Mouse (Mus musculus) G1E (cell line): Measurements from ENCODE around the gene Plk5. TPM values are rescaled to one million over a fixed set of nuclear protein-coding genes. Genes with fewer than 3 reads are reported as not detected.

ENCODE experiments used
- ATAC-seq: 2 replicates; pipeline ENCODE4 v1.8.0; 2016; ENCODE audit warnings: mild to moderate bottlenecking; ENCODE audit not compliant: insufficient number of reproducible peaks, poor library complexity, low FRiP score, severe bottlenecking; ENCODE audit errors: extremely low read depth
- DNase-seq: peaks from one replicate; pipeline ENCODE4 v3.0.0; 2012; ENCODE audit warnings: low spot score
- H3K27me3 ChIP-seq: 2 replicates; pipeline ENCODE4 v1.6.1; 2012; ENCODE audit warnings: mild to moderate bottlenecking, low read length, inconsistent platforms; ENCODE audit not compliant: insufficient read depth
- H3K36me3 ChIP-seq: replicated peaks from 2 replicates; pipeline ENCODE3; 2012; ENCODE audit warnings: mild to moderate bottlenecking, inconsistent platforms
- H3K4me1 ChIP-seq: 2 replicates; pipeline ENCODE4 v1.6.1; 2012; ENCODE audit warnings: low read depth, low read length, inconsistent platforms, mixed read lengths; ENCODE audit not compliant: insufficient read depth
- H3K4me3 ChIP-seq: 2 replicates; pipeline ENCODE4 v1.5.1; 2012; ENCODE audit warnings: low read depth, mild to moderate bottlenecking, inconsistent platforms, low read length, moderate library complexity, mixed read lengths
- H3K9me3 ChIP-seq: replicated peaks from 2 replicates; pipeline ENCODE4 v1.6.1; 2012; ENCODE audit warnings: inconsistent platforms
- CTCF ChIP-seq: IDR thresholded peaks from 2 replicates; pipeline ENCODE4 v1.5.1; 2012; ENCODE audit warnings: low read depth, low read length, inconsistent platforms, mixed read lengths
- GATA1 ChIP-seq: IDR thresholded peaks from 2 replicates; pipeline ENCODE4 v1.6.1; 2012; ENCODE audit warnings: borderline replicate concordance, low read length, inconsistent platforms, mixed read lengths
- GATA2 ChIP-seq: IDR thresholded peaks from 2 replicates; pipeline ENCODE4 v1.6.1; 2012; ENCODE audit warnings: low read depth, low read length, inconsistent platforms, borderline replicate concordance
- POLR2AphosphoS5 ChIP-seq: IDR thresholded peaks from 2 replicates; pipeline ENCODE4 v1.6.1; 2012; ENCODE audit warnings: low read depth, low read length, inconsistent platforms; ENCODE audit not compliant: insufficient replicate concordance
- TAL1 ChIP-seq: conservative IDR thresholded peaks from 2 replicates; pipeline ENCODE4 v1.6.1; 2012; ENCODE audit warnings: low read depth, low read length, inconsistent platforms, mixed read lengths
- polyA plus RNA-seq: library from polyadenylated mRNA; stranded (reverse); fragments of >175 nt; gene quantifications from 2 replicates; pipeline ENCODE4 v1.2.3, GENCODE M21; 2012
- total RNA-seq, 2 experiments: library from RNA; stranded (forward) in 1 of 2; stranded (reverse) in 1 of 2; fragments of 200-1000 nt in 1 of 2; fragments of >200 nt in 1 of 2; fragmentation: Nextera tagmentation in 1 of 2; gene quantifications; 2 replicates each; pipeline ENCODE4 v1.2.3; 2014 to 2017

Plk5 gene
- total and polyA plus RNA-seq, 3 experiments = not detected

GRCm38 (mm10) chr10:80377716-80378115 lies 21.5 kb downstream of the Plk5 start:
- no peak for DNase-seq
- TF ChIP-seq GATA1 = no peak
- peak; percentile 82 for TF ChIP-seq CTCF
- Histone ChIP-seq H3K4me1 (peaks cover 2% of the 10 kb centered on the region), H3K4me3 (no peak overlapping the region), H3K36me3 (peaks cover 32% of the 10 kb centered on the region), H3K27me3 (peaks cover 8% of the 10 kb centered on the region; the same call in 1 of the 2 replicates), H3K9me3 (peaks cover 18% of the 10 kb centered on the region)
- no peak for ATAC-seq

- H3K4me3 ChIP-seq = no peak overlapping the region
- no peak for DNase-seq
- H3K4me1 ChIP-seq = peaks cover 42% of the 10 kb centered on the region
- no peak for TF ChIP-seq GATA2
- no peak for TF ChIP-seq TAL1
- TF ChIP-seq CTCF = no peak
- TF ChIP-seq POLR2AphosphoS5 = no peak
- TF ChIP-seq GATA1 = no peak
- H3K27me3 ChIP-seq = peaks cover 8% of the 10 kb centered on the region; the same call in 1 of the 2 replicates
- no peak for ATAC-seq
- peaks cover 12% of the 10 kb centered on the region for H3K9me3 ChIP-seq
- H3K36me3 ChIP-seq = peaks cover 64% of the 10 kb centered on the region
These were observed 26.5 kb downstream of the Plk5 start for GRCm38 (mm10) chr10:80382641-80383365.

- TF ChIP-seq CTCF (0 out of 2 replicates have a peak, but pooled peaks have one; percentile 3), POLR2AphosphoS5 (no peak)
- H3K4me1 ChIP-seq = peaks cover 49% of the 10 kb centered on the region
- ATAC-seq (no peak), DNase-seq (no peak)
- H3K9me3 ChIP-seq = peaks cover 12% of the 10 kb centered on the region
- H3K4me3 ChIP-seq = no peak overlapping the region
- H3K27me3 ChIP-seq = peaks cover 6% of the 10 kb centered on the region; the same call in 1 of the 2 replicates
- peaks cover 64% of the 10 kb centered on the region for H3K36me3 ChIP-seq
These were observed 27.2 kb downstream of the Plk5 start for GRCm38 (mm10) chr10:80383431-80383830.

- peaks cover 64% of the 10 kb centered on the region for H3K36me3 ChIP-seq
- DNase-seq (no peak), ATAC-seq (no peak)
- TF ChIP-seq CTCF (no peak), POLR2AphosphoS5 (no peak), GATA1 (no peak), TAL1 (no peak), GATA2 (no peak)
- H3K4me1 ChIP-seq = peaks cover 56% of the 10 kb centered on the region
- H3K27me3 ChIP-seq = peaks cover 6% of the 10 kb centered on the region; the same call in 1 of the 2 replicates
- peaks cover 12% of the 10 kb centered on the region for H3K9me3 ChIP-seq
- H3K4me3 ChIP-seq = no peak overlapping the region
These were observed 27.9 kb downstream of the Plk5 start for GRCm38 (mm10) chr10:80384115-80384639.

- TF ChIP-seq TAL1 (no peak), CTCF (no peak), GATA1 (no peak), GATA2 (no peak), POLR2AphosphoS5 (no peak)
- peak overlapping the region; percentile 30; the same call in 1 of the 2 replicates for H3K4me3 ChIP-seq
- DNase-seq = no peak
- H3K9me3 ChIP-seq = peaks cover 12% of the 10 kb centered on the region
- peaks cover 61% of the 10 kb centered on the region for H3K4me1 ChIP-seq
- ATAC-seq = no peak
- peaks cover 6% of the 10 kb centered on the region; the same call in 1 of the 2 replicates for H3K27me3 ChIP-seq
- peaks cover 65% of the 10 kb centered on the region for H3K36me3 ChIP-seq
These were observed 28.4 kb downstream of the Plk5 start for GRCm38 (mm10) chr10:80384709-80385108.

- peak overlapping the region; percentile 55; the same call in 1 of the 2 replicates for H3K4me3 ChIP-seq
- ATAC-seq (no peak), DNase-seq (no peak)
- H3K36me3 ChIP-seq = peaks cover 66% of the 10 kb centered on the region
- peaks cover 6% of the 10 kb centered on the region; the same call in 1 of the 2 replicates for H3K27me3 ChIP-seq
- peaks cover 12% of the 10 kb centered on the region for H3K9me3 ChIP-seq
- peaks cover 67% of the 10 kb centered on the region for H3K4me1 ChIP-seq
- no peak for TF ChIP-seq GATA2
- TF ChIP-seq CTCF = no peak
- no peak for TF ChIP-seq GATA1
- no peak for TF ChIP-seq TAL1
- TF ChIP-seq POLR2AphosphoS5 = no peak
These were observed 29.1 kb downstream of the Plk5 start for GRCm38 (mm10) chr10:80385310-80385709.
